Mouse (Mus musculus) small intestine, adult 2 months (tissue): Measurements from ENCODE around the gene Setd3. TPM values are rescaled to one million over a fixed set of nuclear protein-coding genes. Genes with fewer than 3 reads are reported as not detected.
A peak's percentile ranks its signal among the peaks of the same experiment; 100 is the strongest.

ENCODE experiments used
- H3K27ac ChIP-seq: fragments of 200-500 bp; 2 replicates; pipeline ENCODE4 v1.5.1; 2012; ENCODE audit warnings: low read depth, low read length, control low read depth, inconsistent platforms; ENCODE audit not compliant: insufficient read depth
- H3K27me3 ChIP-seq: fragments of 200-500 bp; 2 replicates; pipeline ENCODE4 v1.6.1; 2012; ENCODE audit warnings: mild to moderate bottlenecking, moderate library complexity, low read length, inconsistent platforms; ENCODE audit not compliant: control insufficient read depth, insufficient read depth
- H3K36me3 ChIP-seq: fragments of 200-500 bp; 2 replicates; pipeline ENCODE4 v1.6.1; 2012; ENCODE audit warnings: mild to moderate bottlenecking, low read length, control low read depth, inconsistent platforms; ENCODE audit not compliant: control insufficient read depth, insufficient read depth
- H3K4me1 ChIP-seq: fragments of 200-500 bp; 2 replicates; pipeline ENCODE4 v1.6.1; 2012; ENCODE audit warnings: low read length, inconsistent platforms, mixed read lengths; ENCODE audit not compliant: control insufficient read depth, insufficient read depth, insufficient read length
- H3K4me3 ChIP-seq: fragments of 200-500 bp; 2 replicates; pipeline ENCODE4 v1.5.1; 2012; ENCODE audit warnings: low read depth, mild to moderate bottlenecking, control low read depth, inconsistent platforms, low read length, moderate library complexity
- CTCF ChIP-seq: fragments of 200-500 bp; IDR thresholded peaks from 2 replicates; pipeline ENCODE4 v1.5.1; 2012; ENCODE audit warnings: low read depth, mild to moderate bottlenecking, control low read depth, inconsistent platforms, low read length, moderate library complexity, mixed read lengths; ENCODE audit not compliant: insufficient replicate concordance, insufficient read length; ENCODE audit errors: extremely low read depth
- POLR2A ChIP-seq: fragments of 200-500 bp; IDR thresholded peaks from 2 replicates; pipeline ENCODE4 v1.6.1; 2012; ENCODE audit warnings: low read depth, mild to moderate bottlenecking, control low read depth, inconsistent platforms, low read length, moderate library complexity
- WGBS: fragments of 180-500 bp; shearing (Covaris S2); methylation state at CpG from one replicate; pipeline ENCODE4 v1.1.7; 2018; 5-methylcytosine and 5-hydroxymethylcytosine counted together
- polyA plus RNA-seq: library from polyadenylated mRNA; depleted of rRNA; stranded (reverse); fragments of >200 nt; gene quantifications from 2 replicates; pipeline ENCODE4 v1.2.3, GENCODE M21; 2012

The Setd3 gene
- polyA plus RNA-seq, 1 experiment, result 8.9 TPM

GRCm38 (mm10) chr12:108181716-108182115 lies 2.6 kb upstream of the Setd3 start:
- H3K27me3 ChIP-seq, result no peaks in the 10 kb centered on the region
- TF ChIP-seq POLR2A (no peak), CTCF (no peak)
- no peak overlapping the region for H3K27ac ChIP-seq
- 89% methylated on average over 6 of the region's 6 CpGs for WGBS
- peaks cover 19% of the 10 kb centered on the region for H3K36me3 ChIP-seq
- H3K4me3 ChIP-seq, result no peak overlapping the region
- H3K4me1 ChIP-seq, result peaks cover 8% of the 10 kb centered on the region

DNA sequence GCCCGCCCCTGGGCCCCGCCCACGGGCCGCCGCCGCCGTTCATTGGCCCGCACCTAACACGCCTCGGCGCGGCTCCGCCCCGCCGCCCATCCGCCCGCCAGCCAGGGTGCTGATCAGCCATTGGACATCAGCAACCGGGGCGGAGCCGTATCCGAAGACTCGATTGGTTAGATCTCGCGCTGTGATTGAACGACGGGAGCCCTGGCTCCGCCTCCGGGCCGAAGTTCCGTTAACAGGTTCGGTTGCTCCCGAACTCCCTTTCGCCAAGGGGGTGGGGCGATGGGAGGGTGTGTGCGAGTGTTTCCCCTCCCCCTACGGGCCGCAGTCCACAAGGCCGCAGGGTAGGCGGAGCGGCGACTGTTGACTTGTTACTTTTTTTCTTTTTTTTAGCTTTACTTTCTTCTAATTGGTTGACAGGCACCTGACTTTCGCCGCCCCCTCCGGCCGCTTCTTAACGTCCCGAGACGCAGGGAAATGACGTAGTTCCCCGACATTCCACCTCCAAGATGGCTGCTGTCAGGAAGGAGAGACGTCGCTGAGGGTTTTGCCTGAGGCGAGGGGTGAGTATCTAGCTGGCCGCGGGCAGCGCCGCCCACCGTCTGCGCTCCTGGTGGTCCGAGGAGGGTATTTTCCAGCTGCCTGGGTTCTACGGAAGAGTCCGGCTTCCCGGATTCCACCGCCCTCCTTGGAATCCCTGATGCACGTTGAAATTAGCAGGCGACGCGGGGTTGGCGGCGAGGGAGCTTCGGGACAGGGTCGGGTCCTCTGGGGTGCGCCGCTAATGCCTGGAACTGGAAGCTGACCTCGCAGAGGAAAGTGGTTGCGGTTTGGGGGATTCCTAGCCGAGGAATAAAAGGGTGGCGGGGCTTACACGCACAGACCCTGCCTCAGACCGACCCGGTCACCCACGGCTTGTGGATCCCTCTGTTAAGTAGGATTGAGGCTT lies 480 bp upstream of the Setd3 start, which contains the start of gene Ccnk:
Gene Ccnk (plus strand): TSS at position 259 of the 946 bp plus-strand sequence.
- Histone ChIP-seq H3K36me3 (peaks cover 11% of the 10 kb centered on the region; the same call in 1 of the 2 replicates), H3K27me3 (no peaks in the 10 kb centered on the region), H3K4me1 (peaks cover 13% of the 10 kb centered on the region), H3K4me3 (peak within 1 kb of the TSS; percentile 92), H3K27ac (peak within 1 kb of the TSS; percentile 95)
- under 1% methylated on average over 81 of the region's 82 CpGs for WGBS
- TF ChIP-seq CTCF, result no peak
- peak; percentile 86 for TF ChIP-seq POLR2A

DNA sequence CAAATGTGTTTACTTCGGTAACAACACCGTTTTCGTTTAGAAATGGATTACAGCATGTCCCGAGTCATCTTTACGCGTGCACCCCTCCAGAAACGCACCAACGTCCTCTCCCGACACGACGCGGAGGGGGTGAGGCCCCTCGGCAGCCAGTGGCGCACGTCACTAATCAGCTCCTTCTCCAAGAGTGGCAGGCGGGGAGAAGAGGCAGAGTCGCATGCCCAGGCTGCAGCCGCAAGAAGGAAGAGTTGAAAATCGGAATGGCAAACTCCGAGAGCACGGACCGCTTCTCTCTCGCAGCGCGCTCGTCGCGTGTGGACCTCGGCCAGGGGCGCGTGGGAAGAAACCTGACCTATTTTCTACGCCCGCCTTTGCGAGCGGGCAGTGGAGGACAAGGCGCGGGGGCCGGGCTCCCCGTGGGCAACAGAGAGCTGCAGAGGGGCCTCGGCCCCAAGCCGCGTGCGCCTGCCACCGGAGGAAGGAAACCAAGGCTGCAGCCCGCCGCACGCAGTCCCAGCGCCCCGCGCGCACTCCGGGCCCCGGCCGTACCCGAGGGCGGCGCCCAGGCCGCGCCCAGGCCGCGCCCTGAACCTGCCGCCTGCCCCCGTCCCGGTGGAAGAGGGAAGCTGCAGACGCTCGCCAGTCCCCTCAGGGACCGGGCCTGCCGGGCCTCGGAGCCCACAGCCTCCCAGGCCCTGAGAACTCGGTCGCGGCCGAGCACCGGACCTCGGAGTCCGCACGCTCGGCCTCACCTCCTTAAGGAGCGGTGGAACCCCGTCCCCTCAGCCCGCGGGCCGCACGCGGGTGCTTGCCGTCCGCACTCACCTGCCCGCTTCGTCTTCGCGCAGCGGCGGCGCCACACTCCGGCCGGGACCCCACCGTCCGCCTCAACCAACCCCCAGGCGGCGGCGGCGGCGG lies 526 bp downstream of the Setd3 start:
- H3K4me3 ChIP-seq, result peak overlapping the region; percentile 83
- H3K4me1 ChIP-seq, result peaks cover 13% of the 10 kb centered on the region
- no peaks in the 10 kb centered on the region for H3K27me3 ChIP-seq
- under 1% methylated on average over 83 of the region's 103 CpGs for WGBS
- TF ChIP-seq CTCF (no peak), POLR2A (peak; percentile 38; the same call in 1 of the 2 replicates)
- peak overlapping the region; percentile 95 for H3K27ac ChIP-seq
- peaks cover 5% of the 10 kb centered on the region; the same call in 1 of the 2 replicates for H3K36me3 ChIP-seq

GRCm38 (mm10) chr12:108176366-108176765 lies 2.7 kb downstream of the Setd3 start:
- Histone ChIP-seq H3K27ac (peak overlapping the region; percentile 36; the same call in 1 of the 2 replicates), H3K36me3 (no peaks in the 10 kb centered on the region), H3K4me3 (no peak overlapping the region), H3K4me1 (peaks cover 22% of the 10 kb centered on the region), H3K27me3 (no peaks in the 10 kb centered on the region)
- TF ChIP-seq CTCF (no peak), POLR2A (no peak)
- 39% methylated on average over 3 of the region's 3 CpGs for WGBS

- H3K27ac ChIP-seq, result no peak overlapping the region
- TF ChIP-seq POLR2A, result no peak
- no peak for TF ChIP-seq CTCF
- H3K36me3 ChIP-seq, result no peaks in the 10 kb centered on the region
- 25% methylated on average over 8 of the region's 8 CpGs for WGBS
- H3K27me3 ChIP-seq, result no peaks in the 10 kb centered on the region
- H3K4me1 ChIP-seq, result peaks cover 20% of the 10 kb centered on the region
- H3K4me3 ChIP-seq, result no peak overlapping the region
Observed at GRCm38 (mm10) chr12:108174606-108175505, 4.3 kb downstream of the Setd3 start.

GRCm38 (mm10) chr12:108172639-108173038 lies 6.5 kb downstream of the Setd3 start:
- H3K4me3 ChIP-seq, result no peak overlapping the region
- H3K4me1 ChIP-seq, result peaks cover 19% of the 10 kb centered on the region
- H3K27ac ChIP-seq, result no peak overlapping the region
- H3K27me3 ChIP-seq, result no peaks in the 10 kb centered on the region
- H3K36me3 ChIP-seq, result no peaks in the 10 kb centered on the region
- TF ChIP-seq POLR2A, result no peak
- no peak for TF ChIP-seq CTCF
- 41% methylated on average over 4 of the region's 4 CpGs for WGBS
